Mouse (Mus musculus) myocyte (in vitro differentiated cells): ENCODE data around the gene Olfr328. TPM values are rescaled to one million over a fixed set of nuclear protein-coding genes. Genes with fewer than 3 reads are reported as not detected.
"Not testable (repeated sequence)": the region's sequence is repeated elsewhere in the genome, so short reads cannot be mapped to it uniquely, and the experiment has no call there.

Source experiments
- H3K27me3 ChIP-seq: one replicate; pipeline ENCODE4 v1.6.1; 2011; ENCODE audit not compliant: control insufficient read depth, insufficient read depth, insufficient read length
- H3K36me3 ChIP-seq: one replicate; pipeline ENCODE4 v1.6.1; 2011; ENCODE audit not compliant: control insufficient read depth, insufficient read depth
- H3K4me2 ChIP-seq: one replicate; pipeline ENCODE4 v1.6.1; 2011; ENCODE audit warnings: low read depth, control low read depth
- H3K4me3 ChIP-seq: one replicate; pipeline ENCODE4 v1.5.1; 2011; ENCODE audit warnings: mild to moderate bottlenecking, control low read depth, moderate library complexity
- H3K79me2 ChIP-seq: one replicate; pipeline ENCODE4 v1.6.1; 2011; ENCODE audit not compliant: control insufficient read depth, insufficient read depth
- H3ac ChIP-seq: one replicate; pipeline ENCODE4 v1.6.1; 2011; ENCODE audit not compliant: control insufficient read depth, insufficient read length
- CEBPB ChIP-seq: IDR thresholded peaks from 2 replicates; pipeline ENCODE4 v1.6.1; 2011; ENCODE audit warnings: mild to moderate bottlenecking, moderate library complexity; ENCODE audit not compliant: poor library complexity, insufficient read depth, severe bottlenecking
- E2F4 ChIP-seq: IDR thresholded peaks from one replicate; pipeline ENCODE4 v1.6.1; 2011; ENCODE audit warnings: mild to moderate bottlenecking, control low read depth, moderate library complexity; ENCODE audit not compliant: insufficient read depth
- MAX ChIP-seq: IDR thresholded peaks from one replicate; pipeline ENCODE4 v1.6.1; 2011; ENCODE audit warnings: low read depth, mild to moderate bottlenecking, control low read depth
- MYOD1 ChIP-seq, 3 experiments: IDR thresholded peaks; one replicate each; pipeline ENCODE4 v1.6.1; 2011; ENCODE audit warnings: control low read depth in 2 of 3, low read depth in 2 of 3, mild to moderate bottlenecking in 2 of 3, moderate library complexity in 1 of 3; ENCODE audit not compliant: insufficient read length in 2 of 3, control insufficient read depth in 1 of 3
- MYOG ChIP-seq, 3 experiments: IDR thresholded peaks; one replicate each; pipeline ENCODE4 v1.6.1; 2011; ENCODE audit warnings: control low read depth in 2 of 3, low read depth in 2 of 3, mild to moderate bottlenecking in 2 of 3; ENCODE audit not compliant: insufficient read length in 2 of 3, control insufficient read depth in 1 of 3, insufficient read depth in 1 of 3
- POLR2A ChIP-seq: IDR thresholded peaks from one replicate; pipeline ENCODE4 v1.6.1; 2011; ENCODE audit warnings: low read depth, mild to moderate bottlenecking, control low read depth, moderate library complexity; ENCODE audit not compliant: insufficient read length
- POLR2AphosphoS2 ChIP-seq: IDR thresholded peaks from one replicate; pipeline ENCODE4 v1.6.1; 2011; ENCODE audit warnings: low read depth, control low read depth; ENCODE audit not compliant: insufficient read length
- REST ChIP-seq: IDR thresholded peaks from one replicate; pipeline ENCODE4 v1.6.1; 2011; ENCODE audit warnings: mild to moderate bottlenecking, control low read depth, moderate library complexity; ENCODE audit not compliant: insufficient read depth, insufficient read length
- SRF ChIP-seq: IDR thresholded peaks from one replicate; pipeline ENCODE4 v1.6.1; 2011; ENCODE audit warnings: low read depth; ENCODE audit not compliant: control insufficient read depth, insufficient read length
- TCF12 ChIP-seq: IDR thresholded peaks from one replicate; pipeline ENCODE4 v1.6.1; 2011; ENCODE audit warnings: mild to moderate bottlenecking, control low read depth; ENCODE audit not compliant: poor library complexity, insufficient read depth, severe bottlenecking
- TCF3 ChIP-seq: IDR thresholded peaks from one replicate; pipeline ENCODE4 v1.6.1; 2011; ENCODE audit warnings: low read depth, control low read depth; ENCODE audit not compliant: insufficient read length
- USF1 ChIP-seq: IDR thresholded peaks from one replicate; pipeline ENCODE4 v1.6.1; 2011; ENCODE audit warnings: low read depth, mild to moderate bottlenecking, control low read depth, moderate library complexity
- polyA plus RNA-seq: library from polyadenylated mRNA; unstranded; fragments of >200 nt; fragmentation: generic; extraction: Trizol; gene quantifications from one replicate; pipeline ENCODE4 v1.2.1, GENCODE M21; 2012; ENCODE audit warnings: missing spikeins

Olfr328 gene
- polyA plus RNA-seq, 1 experiment = not detected

DNA sequence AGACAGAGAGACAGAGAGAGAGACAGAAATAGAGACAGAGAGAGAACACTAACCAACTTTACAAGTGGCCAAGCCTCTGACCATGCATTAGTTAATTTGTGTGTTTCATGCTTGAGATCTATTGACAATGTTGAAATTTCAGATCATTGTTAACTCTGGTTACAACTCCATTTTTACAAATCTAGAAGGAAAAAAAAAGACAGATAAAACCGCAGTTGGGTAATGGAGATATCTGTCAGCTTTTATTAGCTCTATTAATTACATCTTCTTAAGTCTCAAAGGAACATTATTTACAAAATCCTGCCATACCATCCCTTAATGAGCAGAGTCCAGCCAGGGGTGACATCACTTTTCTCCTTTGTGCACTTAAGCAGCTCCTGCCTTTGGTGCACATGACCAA is 22.0 kb upstream of the Olfr328 start, which contains the start of gene Olfr325:
Gene Olfr325 (plus strand): TSS at position 301 of the 400 bp plus-strand sequence.
- Histone ChIP-seq H3ac (no peak within 1 kb of the TSS), H3K79me2 (no peaks in the 10 kb centered on the region), H3K36me3 (no peaks in the 10 kb centered on the region), H3K4me2 (no peak within 1 kb of the TSS), H3K27me3 (peaks cover 12% of the 10 kb centered on the region), H3K4me3 (no peak within 1 kb of the TSS)
- TF ChIP-seq POLR2AphosphoS2 (no peak), REST (no peak), E2F4 (no peak), TCF12 (no peak), MAX (no peak)

DNA sequence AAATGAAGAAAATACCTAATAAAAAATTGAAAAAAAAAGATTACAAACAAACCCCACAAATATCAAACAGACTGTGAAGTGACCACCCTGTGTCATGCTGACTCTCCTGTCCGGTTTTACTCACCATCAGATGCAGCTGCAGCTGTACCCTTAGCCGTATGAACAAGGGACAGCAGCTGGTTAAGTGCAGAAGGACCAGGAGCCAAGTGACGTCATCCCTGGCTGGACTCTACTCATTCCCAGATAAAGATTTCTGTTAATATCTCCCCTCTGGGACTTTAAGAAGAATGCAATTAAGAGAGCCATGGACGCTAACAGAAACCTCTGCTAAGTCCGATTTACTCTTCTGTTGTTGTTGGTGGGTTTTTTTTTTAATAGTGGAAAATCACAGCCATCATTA is 15.0 kb upstream of the Olfr328 start, which contains the start of gene Olfr224:
Gene Olfr224 (minus strand): TSS at position 149 of the 400 bp plus-strand sequence.
- H3K4me2 ChIP-seq = no peak within 1 kb of the TSS
- no peaks in the 10 kb centered on the region for H3K36me3 ChIP-seq
- TF ChIP-seq TCF3 (no peak), MAX (no peak), REST (no peak), MYOD1 (IDR thresholded peaks at IDR 0.05; ENCODE audit: control insufficient read depth in 1 of 3, insufficient read length in 2 of 3, low read depth in 2 of 3) (no peak), E2F4 (no peak), SRF (no peak), CEBPB (no peak), MYOG (IDR thresholded peaks at IDR 0.05; ENCODE audit: control insufficient read depth in 1 of 3, insufficient read depth in 1 of 3, insufficient read length in 2 of 3, low read depth in 2 of 3) (no peak), TCF12 (no peak), POLR2AphosphoS2 (no peak), POLR2A (no peak), USF1 (no peak)
- H3K4me3 ChIP-seq = no peak within 1 kb of the TSS
- H3ac ChIP-seq = no peak within 1 kb of the TSS
- H3K79me2 ChIP-seq = no peaks in the 10 kb centered on the region
- no peaks in the 10 kb centered on the region for H3K27me3 ChIP-seq

DNA sequence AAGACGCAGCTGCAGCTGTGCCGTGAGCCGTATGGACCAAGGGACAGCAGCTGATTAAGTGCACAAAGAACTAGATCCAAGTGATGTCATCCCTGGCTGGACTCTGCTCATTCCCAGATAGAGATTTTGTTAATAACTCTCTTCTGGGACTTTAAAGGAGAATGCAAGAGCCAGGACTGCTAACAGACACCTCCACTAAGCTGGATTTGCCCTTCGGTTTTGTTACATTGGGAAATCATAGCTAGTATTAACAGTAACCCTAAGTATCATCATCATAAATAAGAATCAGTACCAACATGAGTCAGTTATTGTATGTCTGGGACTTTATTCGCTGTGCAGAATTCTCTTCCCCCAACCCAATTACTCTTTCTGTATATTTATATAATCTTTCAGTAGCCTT is 9.1 kb downstream of the Olfr328 start, which contains the start of gene Olfr329-ps:
Gene Olfr329-ps (minus strand): TSS at position 101 of the 400 bp plus-strand sequence.
- no peak within 1 kb of the TSS for H3K4me2 ChIP-seq
- no peak within 1 kb of the TSS for H3ac ChIP-seq
- H3K36me3 ChIP-seq = no peaks in the 10 kb centered on the region
- no peak for TF ChIP-seq TCF12
- TF ChIP-seq MYOD1 (IDR thresholded peaks at IDR 0.05; ENCODE audit: control insufficient read depth in 1 of 3, insufficient read length in 2 of 3, low read depth in 2 of 3) = no peak
- no peak for TF ChIP-seq POLR2AphosphoS2
- TF ChIP-seq POLR2A = no peak
- no peak for TF ChIP-seq E2F4
- TF ChIP-seq SRF = no peak
- no peak for TF ChIP-seq REST
- TF ChIP-seq MYOG (IDR thresholded peaks at IDR 0.05; ENCODE audit: control insufficient read depth in 1 of 3, insufficient read depth in 1 of 3, insufficient read length in 2 of 3, low read depth in 2 of 3) = no peak
- no peak for TF ChIP-seq USF1
- TF ChIP-seq CEBPB = no peak
- no peaks in the 10 kb centered on the region for H3K79me2 ChIP-seq
- H3K4me3 ChIP-seq = no peak within 1 kb of the TSS
- H3K27me3 ChIP-seq = no peaks in the 10 kb centered on the region

DNA sequence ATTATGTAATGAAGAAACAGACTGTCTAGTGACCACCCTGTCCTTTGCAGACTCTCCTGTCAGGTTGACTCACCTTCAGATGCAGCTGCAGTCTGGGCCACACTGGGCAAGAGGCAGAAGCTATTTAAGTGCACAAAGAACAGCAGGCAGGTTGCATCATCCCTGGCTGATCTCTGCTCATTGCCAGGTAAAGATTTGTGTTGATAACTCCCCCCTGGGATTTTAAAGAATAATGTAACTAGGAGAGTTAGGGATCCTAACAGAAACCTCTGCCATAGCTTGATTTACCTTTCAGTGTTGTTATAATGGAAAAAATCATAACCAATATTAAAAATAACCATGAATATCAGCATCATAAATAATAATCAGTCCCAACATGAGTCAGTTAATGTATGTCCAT is 20.7 kb downstream of the Olfr328 start, which contains the start of gene Olfr330:
Gene Olfr330 (minus strand): TSS at position 101 of the 400 bp plus-strand sequence.
- not testable (repeated sequence) for H3K4me3 ChIP-seq, H3K27me3 ChIP-seq, H3K4me2 ChIP-seq, H3ac ChIP-seq, H3K79me2 ChIP-seq, H3K36me3 ChIP-seq

DNA sequence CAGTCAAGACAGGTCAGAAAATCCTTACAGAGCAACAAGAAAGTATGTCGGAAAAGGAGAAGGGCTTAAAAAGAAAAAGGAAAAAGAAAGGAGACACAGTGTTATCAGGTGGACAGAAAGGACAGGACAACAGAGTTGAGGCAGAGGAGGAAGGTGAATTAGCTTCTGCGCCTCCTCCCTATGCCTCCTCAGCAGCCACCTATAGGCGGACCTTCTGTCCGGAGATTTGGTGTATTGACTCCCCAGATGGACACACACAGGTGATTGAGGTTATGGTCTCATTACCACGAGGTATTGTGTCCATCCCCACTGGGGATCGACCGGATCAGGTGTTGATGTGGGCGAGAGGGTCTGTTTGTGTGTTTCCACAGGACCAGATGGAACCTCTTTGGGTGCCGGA is 35.7 kb downstream of the Olfr328 start:
- H3K4me3 ChIP-seq, H3ac ChIP-seq, H3K4me2 ChIP-seq, H3K79me2 ChIP-seq, H3K36me3 ChIP-seq, H3K27me3 ChIP-seq: not testable (repeated sequence)

GRCm38 (mm10) chr11:58518916-58519315 is 36.5 kb downstream of the Olfr328 start:
- not testable (repeated sequence) for H3K27me3 ChIP-seq, H3K4me3 ChIP-seq, H3K36me3 ChIP-seq, H3ac ChIP-seq, H3K4me2 ChIP-seq, H3K79me2 ChIP-seq

- not testable (repeated sequence) for H3K4me2 ChIP-seq, H3K27me3 ChIP-seq, H3K4me3 ChIP-seq, H3ac ChIP-seq, H3K36me3 ChIP-seq, H3K79me2 ChIP-seq
These were observed 46.4 kb downstream of the Olfr328 start for GRCm38 (mm10) chr11:58509058-58509457.

DNA sequence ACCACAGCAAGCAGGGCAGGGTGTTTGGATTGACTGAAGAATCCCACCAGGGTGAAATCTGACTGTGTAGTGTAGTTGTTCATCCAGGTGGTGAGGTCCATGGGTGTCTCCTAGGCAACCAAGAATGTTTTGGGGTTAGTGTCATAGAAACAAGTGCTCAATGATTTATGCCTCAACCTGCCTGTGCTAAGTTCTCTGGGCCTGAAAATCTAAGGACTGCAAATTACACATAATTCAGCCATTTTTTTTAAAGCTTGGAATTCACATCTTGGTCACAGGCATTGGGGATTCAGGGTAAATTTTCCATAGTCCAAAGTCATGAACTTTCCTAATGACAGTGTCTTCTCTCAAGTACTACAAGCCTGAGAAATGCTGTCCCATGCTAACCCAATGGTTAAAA is 53.0 kb downstream of the Olfr328 start, which contains the start of gene Olfr331:
Gene Olfr331 (minus strand): TSS at position 101 of the 400 bp plus-strand sequence.
- H3ac ChIP-seq, H3K4me2 ChIP-seq, H3K79me2 ChIP-seq, H3K4me3 ChIP-seq, H3K27me3 ChIP-seq, H3K36me3 ChIP-seq: not testable (repeated sequence)
